Mouse (Mus musculus): ENCODE measurements around the gene Fasn.
"Not testable (repeated sequence)": the region's sequence is repeated elsewhere in the genome, so short reads cannot be mapped to it uniquely, and the experiment has no call there.

Fasn gene

GRCm38 (mm10) chr11:120767023-120767422 is 57.3 kb downstream of the Fasn start:
- not testable (repeated sequence) for DNase-seq (ENCODE audit: low read depth in 2 of 2, low spot score in 2 of 2)

- DNase-seq (ENCODE audit: low read depth in 2 of 2, low spot score in 2 of 2), result not testable (repeated sequence)
Measured at GRCm38 (mm10) chr11:120763121-120763999, 61.0 kb downstream of the Fasn start.

GRCm38 (mm10) chr11:120762672-120763041 is 61.7 kb downstream of the Fasn start, which contains the start of gene Hmga1b:
Gene Hmga1b (plus strand): TSS chr11:120762794.
- not testable (repeated sequence) for DNase-seq (ENCODE audit: low read depth in 2 of 2, low spot score in 2 of 2)

GRCm38 (mm10) chr11:120761811-120762671 is 62.3 kb downstream of the Fasn start:
- no peak for DNase-seq (ENCODE audit: low read depth in 2 of 2, low spot score in 2 of 2)

- DNase-seq (ENCODE audit: low read depth in 2 of 2, low spot score in 2 of 2), result peak in 1 of 2 experiments; percentile 37
Measured at GRCm38 (mm10) chr11:120760236-120760635, 64.1 kb downstream of the Fasn start.
